Mouse (Mus musculus): ENCODE measurements around the gene Ptgfrn. TPM values are rescaled to one million over a fixed set of nuclear protein-coding genes. Genes with fewer than 3 reads are reported as not detected.

Ptgfrn gene
- total and polyA plus RNA-seq, 3 experiments: not detected

DNA sequence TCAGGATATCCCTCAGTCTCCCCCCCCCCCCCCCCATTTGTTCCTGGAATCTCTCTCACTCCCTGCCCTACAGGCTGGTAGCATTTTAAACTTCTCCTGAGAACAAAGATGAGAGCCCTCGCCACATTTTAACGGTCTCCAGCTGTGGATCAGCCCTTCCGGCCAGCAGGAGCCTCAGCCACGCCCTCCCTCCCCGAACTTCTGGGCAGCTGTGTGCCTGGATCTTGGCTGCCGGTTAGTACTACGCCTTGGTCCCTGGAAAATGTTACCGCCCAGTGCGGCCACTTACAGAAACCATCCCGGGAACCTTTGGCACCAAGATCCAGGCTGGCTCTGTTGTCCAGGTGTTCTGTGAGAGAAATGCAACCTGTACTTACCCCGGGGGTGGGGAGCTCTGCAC is 20.4 kb upstream of the Ptgfrn start:
- no peak for DNase-seq (ENCODE audit: low read depth, low spot score)

DNA sequence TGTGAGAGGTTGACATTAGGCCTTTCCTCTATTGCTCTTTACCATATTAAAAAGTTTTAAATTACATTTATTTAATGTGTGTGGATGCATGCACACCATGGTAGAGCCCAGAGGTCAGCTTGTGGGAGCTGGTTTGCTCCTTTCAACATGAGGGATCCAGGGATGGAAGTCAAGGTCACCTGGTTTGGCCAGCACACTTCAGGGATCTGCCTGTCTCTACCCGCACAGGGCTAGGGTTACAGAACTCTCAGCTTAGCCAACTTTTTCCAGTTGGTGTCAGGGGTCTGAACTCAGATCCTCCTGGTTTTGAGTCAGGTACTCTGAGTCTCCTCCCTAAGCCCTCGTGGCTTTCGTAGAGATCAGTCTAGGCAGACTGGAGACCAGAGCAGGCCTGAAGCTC is 19.5 kb upstream of the Ptgfrn start:
- TF ChIP-seq MYB (IDR thresholded peaks at IDR 0.05; ENCODE audit: low read depth, low read length): no peak
- TF ChIP-seq UBTF (IDR thresholded peaks at IDR 0.05; ENCODE audit: borderline replicate concordance, insufficient read depth, low read depth, low read length): no peak
- TF ChIP-seq NELFE (IDR thresholded peaks at IDR 0.05; ENCODE audit: low read depth, low read length): no peak
- no peak for TF ChIP-seq ETS1 (IDR thresholded peaks at IDR 0.05; ENCODE audit: low read depth, low read length)
- no peak for TF ChIP-seq BHLHE40 (IDR thresholded peaks at IDR 0.05; ENCODE audit: borderline replicate concordance, low read depth, low read length)
- H3K9ac ChIP-seq (ENCODE audit: control insufficient read depth, low read depth, low read length, poor library complexity, severe bottlenecking): no peak overlapping the region
- no peaks in the 10 kb centered on the region for H3K79me2 ChIP-seq (ENCODE audit: control insufficient read depth, insufficient read depth, low read length, poor library complexity)
- H3K4me1 ChIP-seq (ENCODE audit: control insufficient read depth in 1 of 2, insufficient read depth in 2 of 2, low read length in 2 of 2): no peaks in the 10 kb centered on the region
- no peaks in the 10 kb centered on the region for H3K36me3 ChIP-seq (ENCODE audit: control insufficient read depth in 1 of 2, insufficient read depth in 2 of 2, low read length in 2 of 2)
- no peaks in the 10 kb centered on the region for H3K27me3 ChIP-seq (ENCODE audit: control insufficient read depth in 1 of 2, insufficient read depth in 2 of 2, low read length in 2 of 2)
- H3K27ac ChIP-seq (ENCODE audit: control insufficient read depth, low read depth, low read length): no peak overlapping the region
- no peaks in the 10 kb centered on the region for H3K9me3 ChIP-seq (replicated peaks; ENCODE audit: insufficient read depth, low read length)
- DNase-seq (ENCODE audit: low read depth, low spot score): no peak
- H3K4me3 ChIP-seq (ENCODE audit: control insufficient read depth in 1 of 2, insufficient read depth in 1 of 2, low read depth in 2 of 2, low read length in 2 of 2): no peak overlapping the region

More for the DNA sequence above, 20.4 kb upstream of the Ptgfrn start:
- no peaks in the 10 kb centered on the region for H3K79me2 ChIP-seq (ENCODE audit: control insufficient read depth, insufficient read depth, low read length, poor library complexity)
- H3K27ac ChIP-seq (ENCODE audit: control insufficient read depth, low read depth, low read length): no peak overlapping the region
- no peak overlapping the region for H3K4me3 ChIP-seq (ENCODE audit: control insufficient read depth in 1 of 2, insufficient read depth in 1 of 2, low read depth in 2 of 2, low read length in 2 of 2)
- no peaks in the 10 kb centered on the region for H3K36me3 ChIP-seq (ENCODE audit: control insufficient read depth in 1 of 2, insufficient read depth in 2 of 2, low read length in 2 of 2)
- H3K4me1 ChIP-seq (ENCODE audit: control insufficient read depth in 1 of 2, insufficient read depth in 2 of 2, low read length in 2 of 2): no peaks in the 10 kb centered on the region
- no peak overlapping the region for H3K9ac ChIP-seq (ENCODE audit: control insufficient read depth, low read depth, low read length, poor library complexity, severe bottlenecking)
- H3K27me3 ChIP-seq (ENCODE audit: control insufficient read depth in 1 of 2, insufficient read depth in 2 of 2, low read length in 2 of 2): no peaks in the 10 kb centered on the region
- no peaks in the 10 kb centered on the region for H3K9me3 ChIP-seq (replicated peaks; ENCODE audit: insufficient read depth, low read length)
- no peak for TF ChIP-seq CTCF (IDR thresholded peaks at IDR 0.05 in 2 of 3, conservative IDR thresholded peaks at IDR 0.05 in 1 of 3; ENCODE audit: control insufficient read depth in 1 of 3, insufficient read depth in 1 of 3, low read depth in 2 of 3, low read length in 3 of 3, poor library complexity in 1 of 3, severe bottlenecking in 1 of 3)
- TF ChIP-seq GATA1 (IDR thresholded peaks at IDR 0.05; ENCODE audit: low read depth, low read length): no peak
- TF ChIP-seq TAL1 (IDR thresholded peaks at IDR 0.05; ENCODE audit: low read length): no peak
- TF ChIP-seq KAT2A (conservative IDR thresholded peaks at IDR 0.05; ENCODE audit: low read depth, low read length): no peak
- no peak for TF ChIP-seq SIN3A (IDR thresholded peaks at IDR 0.05; ENCODE audit: low read length)
- no peak for TF ChIP-seq JUND (IDR thresholded peaks at IDR 0.05; ENCODE audit: low read depth, low read length)
- no peak for TF ChIP-seq MAZ (IDR thresholded peaks at IDR 0.05; ENCODE audit: low read depth, low read length)
- TF ChIP-seq GABPA (IDR thresholded peaks at IDR 0.05; ENCODE audit: low read depth, low read length): no peak
- no peak for TF ChIP-seq ELF1 (IDR thresholded peaks at IDR 0.05; ENCODE audit: low read depth, low read length)
- TF ChIP-seq USF2 (IDR thresholded peaks at IDR 0.05; ENCODE audit: borderline replicate concordance in 1 of 2, insufficient read depth in 1 of 2, low read depth in 1 of 2, low read length in 2 of 2): no peak
- no peak for TF ChIP-seq ETS1 (IDR thresholded peaks at IDR 0.05; ENCODE audit: low read depth, low read length)
- no peak for TF ChIP-seq POLR2A (IDR thresholded peaks at IDR 0.05; ENCODE audit: control insufficient read depth in 1 of 2, insufficient read depth in 1 of 2, low read depth in 1 of 2, low read length in 2 of 2, poor library complexity in 1 of 2)
- TF ChIP-seq EP300 (IDR thresholded peaks at IDR 0.05; ENCODE audit: low read depth in 1 of 2, low read length in 2 of 2): no peak
- TF ChIP-seq MAFK (IDR thresholded peaks at IDR 0.05; ENCODE audit: borderline replicate concordance, low read depth, low read length): no peak
- TF ChIP-seq HCFC1 (IDR thresholded peaks at IDR 0.05; ENCODE audit: low read depth, low read length): no peak
- TF ChIP-seq CHD1 (IDR thresholded peaks at IDR 0.05; ENCODE audit: low read depth, low read length): no peak
- no peak for TF ChIP-seq TCF12 (IDR thresholded peaks at IDR 0.05; ENCODE audit: low read depth, low read length)
- TF ChIP-seq SMC3 (IDR thresholded peaks at IDR 0.05; ENCODE audit: low read depth, low read length): no peak
- TF ChIP-seq POLR2AphosphoS2 (IDR thresholded peaks at IDR 0.05; ENCODE audit: low read length): no peak
